Mouse (Mus musculus): ENCODE results near the gene Vill.
A peak's percentile ranks its signal among the peaks of the same experiment; 100 is the strongest.

Vill gene

GRCm38 (mm10) chr9:119034676-119035665 lies 17.6 kb upstream of the Vill start:
- no peak for ATAC-seq (ENCODE audit: low TSS enrichment)

- ATAC-seq (ENCODE audit: low TSS enrichment), result no peak
These were observed 16.7 kb upstream of the Vill start for GRCm38 (mm10) chr9:119035836-119036235.

GRCm38 (mm10) chr9:119037076-119037730 lies 15.4 kb upstream of the Vill start:
- ATAC-seq (ENCODE audit: low TSS enrichment), result peak; percentile 71

DNA sequence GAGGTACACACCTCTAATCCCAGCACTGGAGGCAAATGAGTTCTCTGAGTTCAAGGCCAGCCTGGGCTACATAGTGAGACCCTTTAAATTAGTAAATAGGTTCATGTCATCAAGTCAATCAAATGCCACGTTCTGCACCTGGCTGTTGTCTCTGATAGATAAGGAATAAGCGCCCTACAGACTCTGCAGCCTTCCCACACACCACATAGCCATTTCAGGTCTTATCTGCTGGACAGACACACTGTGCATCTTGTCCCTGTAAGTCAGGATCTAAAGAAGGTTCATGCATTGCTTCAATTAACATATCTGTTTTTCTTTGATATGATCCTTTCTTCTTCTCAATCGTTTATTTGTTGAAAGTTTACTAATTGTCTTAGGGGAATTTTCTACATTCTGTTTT lies 14.0 kb upstream of the Vill start:
- ATAC-seq (ENCODE audit: low TSS enrichment), result no peak

DNA sequence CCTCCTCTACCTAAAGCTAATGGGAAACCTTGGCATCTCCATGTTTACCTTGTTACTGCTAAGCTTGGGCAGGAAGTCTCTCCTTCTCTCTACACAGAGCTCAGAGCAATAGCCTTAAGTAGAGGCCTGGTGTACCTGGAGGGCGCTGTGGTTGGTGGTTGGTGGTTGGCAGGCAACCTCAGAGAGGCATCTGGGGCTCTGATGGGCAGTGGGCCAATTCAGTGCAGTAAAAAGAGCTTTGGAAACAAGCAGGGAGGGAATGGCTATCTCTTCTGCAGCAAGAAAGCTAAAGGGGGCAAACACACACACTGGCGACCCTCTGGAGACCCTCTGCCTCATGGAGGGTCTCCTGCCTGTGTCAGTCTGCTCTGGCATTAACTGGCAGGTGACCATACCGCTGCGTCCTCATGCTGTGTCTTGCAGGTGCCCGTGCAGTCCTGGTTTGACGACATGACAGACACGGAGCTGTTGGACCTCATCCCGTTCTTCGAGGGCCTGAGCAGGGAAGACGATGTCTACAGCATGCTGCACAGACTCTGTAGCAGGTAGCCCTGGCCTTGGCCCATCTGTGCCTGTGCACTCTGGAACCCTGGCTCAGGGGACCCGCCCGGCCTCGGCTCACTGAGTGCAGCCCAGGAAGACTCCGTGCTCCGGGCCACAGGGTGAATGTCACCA lies 12.3 kb upstream of the Vill start:
- no peak for ATAC-seq (ENCODE audit: low TSS enrichment)

DNA sequence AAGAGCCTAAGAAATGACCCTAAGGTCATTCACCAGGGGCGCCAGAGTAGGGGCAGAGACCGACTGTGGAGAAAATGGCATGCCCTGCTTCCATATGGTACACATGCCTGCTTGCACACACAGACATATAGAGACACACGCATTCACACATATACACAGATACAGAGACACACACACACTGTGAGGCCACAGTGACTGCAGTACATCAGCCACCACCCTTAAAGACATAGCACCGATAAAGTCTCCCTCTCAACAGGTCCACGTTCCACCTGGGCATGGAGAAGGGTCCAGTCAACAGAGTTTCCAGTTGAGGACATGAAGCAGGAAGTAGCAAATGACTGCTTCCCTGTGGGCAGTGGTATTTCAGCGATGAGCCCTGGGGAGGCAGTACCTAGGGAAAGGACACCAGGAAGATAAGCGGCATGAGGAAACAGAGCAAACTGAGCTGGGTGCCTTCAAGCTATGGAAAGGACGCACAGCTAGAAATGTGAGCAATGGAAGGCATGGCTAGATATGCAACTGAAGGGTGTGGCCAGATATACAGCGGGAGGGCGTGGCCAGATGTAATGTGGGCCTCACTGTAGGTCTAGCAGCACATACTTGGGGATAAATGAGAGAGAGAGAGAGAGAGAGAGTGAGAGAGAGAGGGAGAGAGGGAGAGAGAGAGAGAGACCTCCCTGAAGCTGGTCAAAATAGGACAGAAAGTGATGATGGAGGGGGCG lies 4.2 kb upstream of the Vill start:
- ATAC-seq (ENCODE audit: low TSS enrichment), result no peak

DNA sequence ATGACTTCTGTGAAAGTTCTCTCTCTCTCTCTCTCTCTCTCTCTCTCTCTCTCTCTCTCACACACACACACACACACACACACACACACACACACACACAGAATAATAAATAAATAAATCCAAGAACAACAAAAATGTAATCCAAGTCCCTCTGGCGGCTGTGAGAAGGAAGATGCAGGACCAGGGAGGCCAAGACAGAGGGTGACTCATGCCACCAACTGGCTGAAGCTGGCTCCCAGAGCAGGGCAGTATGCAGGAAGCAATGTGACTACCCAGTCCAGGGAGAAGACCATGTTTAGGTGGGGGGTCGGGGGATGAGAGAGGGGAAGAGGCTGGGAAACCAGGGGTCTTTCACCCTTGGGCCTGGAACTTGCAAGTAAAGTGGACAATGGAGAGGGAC lies 1.4 kb upstream of the Vill start:
- no peak for ATAC-seq (ENCODE audit: low TSS enrichment)

GRCm38 (mm10) chr9:119053964-119054576 lies 1.5 kb downstream of the Vill start:
- ATAC-seq (ENCODE audit: low TSS enrichment), result peak; percentile 62

- ATAC-seq (ENCODE audit: low TSS enrichment), result no peak
These were observed 2.8 kb downstream of the Vill start for GRCm38 (mm10) chr9:119055336-119055735.

- no peak for ATAC-seq (ENCODE audit: low TSS enrichment)
These were observed 5.7 kb downstream of the Vill start for GRCm38 (mm10) chr9:119058245-119058644.

GRCm38 (mm10) chr9:119060701-119061100 lies 8.1 kb downstream of the Vill start:
- ATAC-seq (ENCODE audit: low TSS enrichment), result no peak

DNA sequence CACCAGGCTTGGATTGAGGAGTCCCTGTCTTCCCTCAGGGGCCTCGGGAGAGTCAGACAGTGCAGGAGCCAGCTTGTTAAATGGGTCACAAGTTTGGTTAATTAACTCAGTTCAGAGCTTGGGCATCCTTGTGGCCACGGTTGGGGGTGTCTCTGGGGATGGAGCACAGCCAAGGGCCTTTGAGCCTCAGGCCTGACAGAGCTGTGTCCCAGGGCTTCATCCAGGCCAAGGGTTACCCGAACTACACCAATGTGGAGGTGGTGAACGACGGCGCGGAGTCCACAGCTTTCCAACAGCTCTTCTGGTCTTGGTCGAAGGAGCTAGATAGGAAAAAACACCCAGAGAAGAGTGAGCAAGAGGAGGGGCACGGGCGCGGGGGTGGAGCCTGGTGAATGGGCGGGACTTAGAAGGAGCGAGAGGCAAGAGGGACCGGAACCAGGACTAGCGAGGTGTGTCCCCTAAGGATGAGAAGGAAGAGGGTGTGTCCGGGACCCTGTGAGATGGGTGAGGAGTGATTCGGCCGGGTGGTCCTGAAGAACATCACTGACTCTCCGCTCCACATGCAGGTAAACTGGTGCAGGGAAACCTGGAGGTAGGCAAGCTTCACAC lies 10.6 kb downstream of the Vill start:
- no peak for ATAC-seq (ENCODE audit: low TSS enrichment)

DNA sequence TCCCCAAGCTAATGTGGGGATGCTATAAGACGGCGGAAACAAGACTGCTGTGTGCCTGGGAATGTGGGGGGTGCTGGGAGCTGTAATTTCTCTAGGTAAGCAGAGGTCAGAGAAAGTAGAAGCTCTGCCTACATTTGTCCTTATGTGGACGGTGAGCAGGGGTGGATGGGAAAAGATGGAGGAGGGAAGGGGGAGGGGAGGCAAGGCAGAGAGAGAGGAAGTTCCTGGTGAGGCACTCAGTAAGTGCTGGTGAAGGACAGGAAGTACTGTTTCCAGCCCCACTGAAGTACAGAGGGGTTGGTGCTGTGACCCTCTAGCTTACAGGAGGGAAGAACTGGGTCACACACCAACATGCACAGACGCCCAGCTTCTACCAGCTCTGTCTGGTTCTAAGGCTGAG lies 11.7 kb downstream of the Vill start:
- ATAC-seq (ENCODE audit: low TSS enrichment), result no peak

DNA sequence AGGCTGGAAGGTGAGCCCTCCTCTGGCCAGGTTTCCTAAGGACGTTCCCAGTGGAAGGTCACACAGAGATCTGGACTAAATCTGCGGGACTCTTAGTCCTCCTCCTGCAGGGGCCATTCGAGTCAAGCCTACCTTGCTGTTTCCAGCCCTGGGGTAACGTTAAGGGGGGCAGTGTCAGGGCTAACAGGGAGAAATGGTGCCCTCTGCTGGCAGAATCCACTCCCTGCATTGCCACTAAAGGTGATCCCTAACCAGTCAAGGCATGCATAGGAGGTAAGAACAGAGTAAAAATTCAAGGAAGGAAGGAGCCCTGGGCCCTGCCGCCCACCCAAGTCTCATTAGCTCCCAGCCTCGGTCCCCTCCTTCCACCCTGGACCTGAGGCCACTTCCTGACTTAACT lies 15.0 kb downstream of the Vill start:
- ATAC-seq (ENCODE audit: low TSS enrichment), result peak; percentile 69

- ATAC-seq (ENCODE audit: low TSS enrichment), result no peak
These were observed 15.7 kb downstream of the Vill start for GRCm38 (mm10) chr9:119068266-119068665.

GRCm38 (mm10) chr9:119070173-119070825 lies 17.7 kb downstream of the Vill start:
- ATAC-seq (ENCODE audit: low TSS enrichment), result no peak

- ATAC-seq (ENCODE audit: low TSS enrichment), result no peak
These were observed 19.2 kb downstream of the Vill start for GRCm38 (mm10) chr9:119071786-119072185.

DNA sequence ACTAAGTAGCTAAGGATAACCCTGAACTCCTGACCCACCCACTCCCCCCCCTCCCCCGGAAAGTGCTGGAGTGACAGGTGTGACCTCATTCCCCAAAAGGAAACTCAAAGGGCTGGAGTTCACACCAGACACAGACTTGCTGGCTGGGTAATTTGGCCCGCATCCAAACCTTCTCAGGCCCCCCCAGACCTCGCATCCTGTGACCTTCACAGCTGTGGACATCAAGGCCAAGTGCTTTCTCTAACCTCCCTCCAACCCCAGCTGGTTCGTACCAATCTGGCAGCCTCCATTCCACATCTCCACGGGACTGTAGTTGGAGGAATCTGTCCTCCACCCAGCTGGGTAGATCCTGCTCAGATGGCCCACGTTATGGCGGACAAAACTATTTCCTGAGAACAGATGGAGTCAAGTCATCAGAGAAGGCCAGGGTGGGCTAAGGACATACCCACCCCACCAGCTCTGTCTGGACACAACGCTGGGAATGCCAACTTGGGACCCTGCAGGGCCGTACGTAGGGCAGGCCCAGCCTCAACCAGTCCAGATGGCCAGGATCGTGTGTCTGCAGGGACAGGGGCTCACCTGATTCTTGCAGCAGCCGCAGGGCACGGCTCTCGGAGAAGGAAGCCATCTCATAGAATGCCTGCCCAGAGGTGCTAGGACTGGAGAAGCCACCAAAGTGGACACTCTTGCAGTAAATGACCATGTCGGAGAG lies 20.8 kb downstream of the Vill start:
- no peak for ATAC-seq (ENCODE audit: low TSS enrichment)

GRCm38 (mm10) chr9:119075685-119076084 lies 23.1 kb downstream of the Vill start:
- ATAC-seq (ENCODE audit: low TSS enrichment), result no peak

Data from frontal cortex, adult (tissue).